Comparison of ENCODE assay signal across 10 mouse cellular contexts in genomic region chr6:28867516-28868251, GRCm38 (mm10). TPM values are rescaled to one million over a fixed set of nuclear protein-coding genes. Genes with fewer than 3 reads are reported as not detected.
DNase-seq lines count a peak whose midpoint lies in the region; ATAC-seq and TF ChIP-seq lines count a peak whose summit lies in the region.
"Had no signal": no experiment of that assay in that cellular context is flagged by ENCODE, and none has a peak within 500 bp of the region (broad histone marks: within the 10 kb centered on the region; RNA-seq: fewer than 3 reads in every experiment).

No protein-coding gene starts in this region.

- no peaks in the 10 kb centered on the region for H3K27me3 ChIP-seq in Patski
- H3K27me3 ChIP-seq in hindbrain, postnatal 0 days (ENCODE audit: insufficient read depth, low read length), result no peaks in the 10 kb centered on the region
- H3K27me3 ChIP-seq in neural tube, embryonic 14.5 days (ENCODE audit: control insufficient read depth, insufficient read depth, low read length), result no peaks in the 10 kb centered on the region
- H3K27me3 ChIP-seq in thymus, adult 2 months (ENCODE audit: control insufficient read depth, insufficient read depth, low read length), result no peaks in the 10 kb centered on the region
- H3K27me3 ChIP-seq: embryonic facial prominence, embryonic 12.5 days had no signal

- in situ Hi-C loops in Patski (cut with MboI; ENCODE audit: low pct_unique_long_range_greater_than_20kb), result no loop called here

- H3K4me2 ChIP-seq in hindbrain, postnatal 0 days (ENCODE audit: low read depth, low read length), result no peak overlapping the region
- H3K4me2 ChIP-seq in neural tube, embryonic 14.5 days (ENCODE audit: low read depth, low read length), result no peak overlapping the region
- H3K4me2 ChIP-seq: embryonic facial prominence, embryonic 12.5 days had no signal

- no peak for TF ChIP-seq CTCF in layer of hippocampus, adult 2 months (conservative IDR thresholded peaks at IDR 0.05)
- TF ChIP-seq CTCF in Patski (IDR thresholded peaks at IDR 0.05), result no peak
- peak; percentile 2; the same call in 1 of the 2 replicates for TF ChIP-seq CTCF in hindbrain, postnatal 0 days (IDR thresholded peaks at IDR 0.05; ENCODE audit: low read depth)
- TF ChIP-seq CTCF in thymus, adult 2 months (IDR thresholded peaks at IDR 0.05; ENCODE audit: borderline replicate concordance, control insufficient read depth, extremely low read depth, insufficient read depth, low read length, poor library complexity), result no peak

- CTCF ChIA-PET in Patski (lab: Charles Lee), result interaction anchor here (1.0 to 1.6 kb wide), 2 partner anchors 13 to 15 kb away, joined by 3 to 4 read pairs; no protein-coding TSS in a partner anchor

- no peaks in the 10 kb centered on the region for H3K36me3 ChIP-seq in hindbrain, postnatal 0 days (ENCODE audit: insufficient read depth, low read length)
- H3K36me3 ChIP-seq in neural tube, embryonic 14.5 days (ENCODE audit: control insufficient read depth, insufficient read depth, low read length), result no peaks in the 10 kb centered on the region
- no peaks in the 10 kb centered on the region for H3K36me3 ChIP-seq in thymus, adult 2 months (ENCODE audit: control insufficient read depth, insufficient read depth, low read length)
- H3K36me3 ChIP-seq: embryonic facial prominence, embryonic 12.5 days had no signal

- POLR2A ChIA-PET in Patski (lab: Charles Lee), result interaction anchor here (0.6 to 0.7 kb wide), 2 partner anchors 54 to 356 kb away, joined by 3 read pairs; no protein-coding TSS in a partner anchor

- H3K4me3 ChIP-seq in layer of hippocampus, adult 2 months, result no peak overlapping the region
- no peak overlapping the region for H3K4me3 ChIP-seq in hindbrain, postnatal 0 days (ENCODE audit: low read length)
- H3K4me3 ChIP-seq in neural tube, embryonic 14.5 days (ENCODE audit: low read depth, low read length), result no peak overlapping the region
- no peak overlapping the region for H3K4me3 ChIP-seq in thymus, adult 2 months (ENCODE audit: control insufficient read depth, insufficient read depth, low read length)
- H3K4me3 ChIP-seq: embryonic facial prominence, embryonic 12.5 days had no signal

- peak; percentile 49 for ATAC-seq in Patski
- ATAC-seq in hindbrain, postnatal 0 days, result peak; percentile 52
- peak; percentile 22; the same call in 1 of the 2 replicates for ATAC-seq in neural tube, embryonic 14.5 days (ENCODE audit: low read depth)
- no peak for ATAC-seq in erythroblast, adult 5-6 weeks (replicated peaks; ENCODE audit: low FRiP score, poor library complexity, severe bottlenecking)

- peaks cover 18% of the 10 kb centered on the region for H3K4me1 ChIP-seq in hindbrain, postnatal 0 days (ENCODE audit: insufficient read depth, low read length)
- peaks cover 13% of the 10 kb centered on the region for H3K4me1 ChIP-seq in neural tube, embryonic 14.5 days (ENCODE audit: control insufficient read depth, insufficient read depth, low read length)
- H3K4me1 ChIP-seq in thymus, adult 2 months (replicated peaks; ENCODE audit: control insufficient read depth, insufficient read depth, low read length), result no peaks in the 10 kb centered on the region

- H3K27ac ChIP-seq in layer of hippocampus, adult 2 months, result peak overlapping the region; percentile 28; the same call in 1 of the 2 replicates
- H3K27ac ChIP-seq in hindbrain, postnatal 0 days, result no peak overlapping the region
- H3K27ac ChIP-seq in neural tube, embryonic 14.5 days (ENCODE audit: low read depth, low read length), result no peak overlapping the region
- no peak overlapping the region for H3K27ac ChIP-seq in thymus, adult 2 months (ENCODE audit: control insufficient read depth, insufficient read depth, low read length)
- H3K27ac ChIP-seq: embryonic facial prominence, embryonic 12.5 days had no signal

- no peaks in the 10 kb centered on the region for H3K9me3 ChIP-seq in hindbrain, postnatal 0 days (ENCODE audit: low read length)
- H3K9me3 ChIP-seq in neural tube, embryonic 14.5 days (ENCODE audit: control insufficient read depth, low read length), result no peaks in the 10 kb centered on the region
- H3K9me3 ChIP-seq: embryonic facial prominence, embryonic 12.5 days had no signal

- no peak for TF ChIP-seq POLR2A in thymus, adult 2 months (IDR thresholded peaks at IDR 0.05; ENCODE audit: control insufficient read depth, extremely low read depth, insufficient read depth, low read length, poor library complexity)

- WGBS in hindbrain, postnatal 0 days, result 53% methylated on average over 2 of the region's 2 CpGs
- 54% methylated on average over 2 of the region's 2 CpGs for WGBS in neural tube, embryonic 14.5 days
- WGBS in thymus, adult 2 months, result 67% methylated on average over 2 of the region's 2 CpGs

- H3K9ac ChIP-seq in hindbrain, postnatal 0 days (replicated peaks; ENCODE audit: low read length), result no peak overlapping the region
- H3K9ac ChIP-seq in neural tube, embryonic 14.5 days (replicated peaks; ENCODE audit: low read depth, low read length), result no peak overlapping the region
- H3K9ac ChIP-seq: embryonic facial prominence, embryonic 12.5 days had no signal

- no peak for DNase-seq in layer of hippocampus, adult 2 months (ENCODE audit: low spot score in 2 of 2)
- DNase-seq in layer of hippocampus, adult 18-20 months (ENCODE audit: low spot score in 2 of 2), result no peak
- no peak for DNase-seq in Patski (ENCODE audit: low read depth, low spot score)
- peak; percentile 51 for DNase-seq in hindbrain, postnatal 0 days (ENCODE audit: low spot score)
- DNase-seq in thymus, adult 2 months, result no peak
- DNase-seq: cerebellum, adult 18-20 months; kidney, postnatal 25 days had no signal

RNA-seq across cellular contexts. Expression of gene Lrrc4, which starts 36.1 kb away (rescaled TPM):
- 10 to 100 TPM; 96.2 to 98.8 TPM for total RNA-seq in layer of hippocampus, adult 2 months (2021)
- 100 to 1,000 TPM in 1 of 2 experiments, 10 to 100 TPM in 1; 97.7 to 101 TPM for total RNA-seq in layer of hippocampus, adult 18-20 months (2021)
- not detected for polyA plus RNA-seq in Patski (2021)
- total RNA-seq in hindbrain, postnatal 0 days (2014; rRNA removed), result 54.8 and 59.8 TPM in 2 replicates
- polyA plus RNA-seq in hindbrain, postnatal 0 days (2015; fragmentation: Nextera tagmentation; extraction: Ambion mirVana), result 6.0 and 6.1 TPM in 2 replicates
- 9.7 and 11.5 TPM in 2 replicates for polyA plus RNA-seq in neural tube, embryonic 14.5 days (2014; fragmentation: Nextera tagmentation; extraction: Ambion mirVana)
- total RNA-seq in erythroblast, adult 5-6 weeks (2015; ENCODE audit: low replicate concordance), result not detected in 2 replicates
- not detected in 2 replicates for total RNA-seq in erythroblast, adult 5-6 weeks (2017; ENCODE audit: low replicate concordance)
- 0.48 and 0.67 TPM in 2 replicates for polyA plus RNA-seq in thymus, adult 2 months (2012; rRNA removed)

Comparison
In these comparisons a context has a peak if more than half of its experiments do, and no peak if none do; other contexts are left out.
1. RNA of gene Lrrc4, which starts 36.1 kb away (total RNA-seq): 97.7 to 101 TPM in layer of hippocampus, adult 18-20 months, 96.2 to 98.8 TPM in layer of hippocampus, adult 2 months and 54.8 to 59.8 TPM in hindbrain, postnatal 0 days; not detected in erythroblast, adult 5-6 weeks; every median in the first group is over 10 times any median in the second.